Mouse (Mus musculus) spleen, postnatal 36 days (tissue): ENCODE measurements at regions not wholly inside any gene's neighbourhood (a gene's known extent, or its start where the extent isn't known, plus 50 kb on each side); places are given as distances from the start of the nearest gene placed in this dataset.

ENCODE experiments used
- DNase-seq, 2 experiments: peaks; one replicate each; pipeline ENCODE4 v3.0.0; 2022; ENCODE audit warnings: low spot score in 2 of 2, mixed read lengths in 1 of 2

- DNase-seq = no peak
Observed at GRCm38 (mm10) chr2:142964340-142964739, 63.0 kb upstream of the Kif16b start.

- peak in 1 of 2 experiments; percentile 8 for DNase-seq
Observed at GRCm38 (mm10) chr2:142967250-142967649, 65.9 kb upstream of the Kif16b start.

GRCm38 (mm10) chr2:142980771-142981170, 79.4 kb upstream of the Kif16b start:
- no peak for DNase-seq

- no peak for DNase-seq
Observed at GRCm38 (mm10) chr2:142988691-142989090, 74.1 kb upstream of the Snrpb2 start.

- no peak for DNase-seq
Observed at GRCm38 (mm10) chr2:142996088-142996487, 66.8 kb upstream of the Snrpb2 start.

- DNase-seq = no peak
Observed at GRCm38 (mm10) chr2:143002874-143003273, 60.0 kb upstream of the Snrpb2 start.

- no peak for DNase-seq
Observed at GRCm38 (mm10) chr2:143003341-143003740, 59.5 kb upstream of the Snrpb2 start.

- no peak for DNase-seq
Observed at GRCm38 (mm10) chr2:143011380-143011779, 51.5 kb upstream of the Snrpb2 start.
